Mouse (Mus musculus): ENCODE measurements around the gene Stag1. TPM values are rescaled to one million over a fixed set of nuclear protein-coding genes. Genes with fewer than 3 reads are reported as not detected.

The Stag1 gene
- total RNA-seq, 2 experiments from 2014 or later: 26.1 to 28.4 TPM

DNA sequence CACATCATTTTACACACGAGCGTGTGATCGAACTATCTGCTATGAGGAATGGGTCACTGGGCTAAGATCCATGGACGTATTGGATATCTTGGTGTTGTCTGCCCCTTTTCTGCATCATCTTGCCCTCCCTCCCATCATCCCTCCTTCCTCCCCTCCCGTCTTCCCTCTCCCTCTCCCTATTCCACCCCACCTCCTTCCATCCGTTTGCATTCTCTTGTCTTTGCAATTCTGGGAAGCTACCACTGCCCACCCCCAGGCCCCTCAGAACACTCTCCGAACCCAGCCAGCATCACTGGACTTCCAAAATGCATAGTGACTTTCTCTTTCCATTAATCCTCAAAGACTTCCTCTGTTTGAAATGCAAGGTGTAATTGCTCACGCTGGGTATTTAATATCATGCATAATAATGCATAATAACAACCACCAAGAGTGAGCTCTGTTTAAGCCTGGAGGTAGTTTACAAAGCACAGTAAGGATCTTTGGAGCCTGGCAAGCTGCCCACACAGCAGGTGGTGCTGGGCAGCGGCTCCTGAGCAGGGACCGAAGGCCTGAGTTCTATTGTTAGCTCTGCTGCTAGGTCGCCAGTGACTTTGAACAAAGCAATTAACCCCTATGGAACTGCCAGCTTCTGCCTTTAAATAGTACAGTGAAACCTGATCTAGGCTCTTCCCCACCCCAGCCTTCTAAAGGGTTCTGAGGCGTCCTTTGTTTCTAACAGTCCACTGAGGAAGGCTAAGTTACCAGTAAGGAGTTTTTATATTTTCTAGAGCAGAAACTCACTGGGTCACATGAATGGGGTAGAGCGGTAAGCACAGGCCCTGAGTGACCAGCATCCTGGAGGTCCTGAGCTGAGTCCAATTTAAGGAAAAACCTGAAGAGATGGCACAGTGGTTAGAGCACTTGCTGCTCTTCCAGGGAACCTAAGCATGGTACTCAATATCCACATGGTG lies 15.8 kb upstream of the Stag1 start:
- TF ChIP-seq CTCF (IDR thresholded peaks at IDR 0.05): no peak
- Histone ChIP-seq H3K27ac (no peak overlapping the region), H3K4me3 (no peak overlapping the region)
- intact Hi-C loops (cut with DNase I): no loop called here
- DNase-seq: no peak

DNA sequence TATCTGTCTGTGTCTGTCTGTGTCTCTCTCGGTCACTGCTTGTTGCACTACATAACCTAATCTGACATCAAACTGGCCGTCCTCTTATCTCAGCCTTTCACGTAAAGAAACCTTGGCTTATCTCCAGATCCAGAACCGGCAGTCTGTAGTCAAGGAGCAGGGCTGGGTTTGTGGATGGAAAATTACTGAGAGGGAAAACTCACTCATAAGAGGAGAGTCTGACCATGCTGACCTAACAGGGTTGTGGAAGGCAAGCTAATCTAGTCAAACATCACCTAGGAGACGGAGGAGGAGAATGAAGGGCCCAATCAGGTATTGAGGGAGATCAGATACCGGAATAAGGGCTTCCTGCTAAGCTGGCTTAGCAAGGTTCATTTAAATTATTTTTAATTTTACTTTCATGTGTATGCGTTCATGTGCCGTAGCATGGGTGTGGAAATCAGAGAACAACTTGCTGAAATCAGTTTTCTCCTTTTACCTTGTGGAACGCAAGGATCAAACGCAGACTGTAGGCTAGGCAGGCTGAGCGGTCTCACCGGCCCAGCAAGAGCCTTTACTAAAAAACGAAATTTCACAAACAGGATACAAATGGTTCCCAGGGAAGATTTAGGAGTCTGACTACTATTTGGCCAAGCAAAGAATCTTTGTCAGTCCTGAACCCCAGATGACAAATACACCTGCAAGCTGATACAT lies 14.6 kb upstream of the Stag1 start:
- no peak overlapping the region for H3K27ac ChIP-seq
- intact Hi-C loops (cut with DNase I): no loop called here

DNA sequence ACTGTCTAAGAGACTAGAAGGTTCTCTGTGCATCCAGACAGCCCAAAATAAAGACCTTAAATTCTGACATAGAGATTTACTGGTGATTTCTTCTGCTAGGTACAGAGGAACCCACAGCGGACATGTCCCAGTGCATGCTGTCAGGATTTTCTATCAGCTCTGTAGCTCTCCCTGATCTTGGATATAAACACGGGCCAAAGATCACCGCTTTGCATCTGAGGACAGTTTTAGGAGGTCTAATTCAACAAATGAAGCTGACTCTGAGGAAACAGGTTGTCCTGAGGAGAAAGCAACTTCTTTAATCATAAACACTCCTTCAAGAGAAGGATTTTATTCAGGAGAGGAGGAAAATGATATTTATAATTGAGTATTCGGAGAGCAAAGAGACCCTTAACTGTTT lies 13.6 kb upstream of the Stag1 start:
- DNase-seq: no peak
- Histone ChIP-seq H3K27ac (no peak overlapping the region), H3K4me3 (no peak overlapping the region)
- TF ChIP-seq CTCF (IDR thresholded peaks at IDR 0.05): no peak
- intact Hi-C loops (cut with DNase I): no loop called here

More for the DNA sequence above, 14.6 kb upstream of the Stag1 start:
- DNase-seq: no peak
- no peak overlapping the region for H3K4me3 ChIP-seq
- no peak for TF ChIP-seq CTCF (IDR thresholded peaks at IDR 0.05)

DNA sequence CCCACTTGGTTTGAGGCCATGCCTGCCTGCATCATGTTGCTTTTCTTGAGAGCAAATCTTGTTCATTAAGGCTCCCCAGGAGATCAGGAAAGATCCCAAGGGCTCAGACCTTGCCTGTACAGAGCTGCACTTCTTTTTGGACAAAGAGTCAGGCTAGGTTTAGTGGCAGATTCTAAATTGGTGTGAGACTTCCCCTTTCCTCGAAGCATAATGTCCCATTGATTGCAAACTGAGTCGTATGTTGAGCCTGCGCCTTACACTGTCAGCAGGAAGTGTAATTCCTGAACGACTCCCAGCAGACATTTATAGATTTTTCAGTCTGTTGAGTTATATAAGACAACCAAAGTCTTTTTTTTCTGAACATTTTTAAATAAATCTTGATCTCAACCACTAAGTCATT lies 7.1 kb upstream of the Stag1 start:
- no peak for TF ChIP-seq CTCF (IDR thresholded peaks at IDR 0.05)
- intact Hi-C loops (cut with DNase I): no loop called here
- no peak for DNase-seq
- no peak overlapping the region for H3K4me3 ChIP-seq
- no peak overlapping the region for H3K27ac ChIP-seq

DNA sequence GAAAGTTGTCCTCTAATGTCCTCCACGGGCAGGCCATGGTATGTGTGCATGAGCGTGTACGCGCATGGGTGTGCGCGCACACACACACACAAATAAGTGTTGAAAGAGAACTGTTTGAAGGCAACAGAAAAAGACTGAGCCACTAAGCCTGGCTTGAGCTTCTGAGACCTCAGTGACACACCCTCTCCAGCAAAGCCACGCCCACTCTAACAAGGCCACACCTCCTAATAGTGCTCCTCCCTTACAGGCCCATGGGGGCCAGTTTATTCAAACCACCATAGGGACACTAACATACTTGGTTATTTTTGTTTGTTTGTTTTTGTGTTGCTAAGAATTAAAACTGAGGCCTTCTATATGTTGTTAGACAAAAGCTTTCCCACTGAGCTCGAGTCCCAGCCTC lies 1.3 kb upstream of the Stag1 start:
- intact Hi-C loops (cut with DNase I): no loop called here
- Histone ChIP-seq H3K27ac (no peak overlapping the region), H3K4me3 (no peak overlapping the region)
- no peak for TF ChIP-seq CTCF (IDR thresholded peaks at IDR 0.05)
- no peak for DNase-seq

DNA sequence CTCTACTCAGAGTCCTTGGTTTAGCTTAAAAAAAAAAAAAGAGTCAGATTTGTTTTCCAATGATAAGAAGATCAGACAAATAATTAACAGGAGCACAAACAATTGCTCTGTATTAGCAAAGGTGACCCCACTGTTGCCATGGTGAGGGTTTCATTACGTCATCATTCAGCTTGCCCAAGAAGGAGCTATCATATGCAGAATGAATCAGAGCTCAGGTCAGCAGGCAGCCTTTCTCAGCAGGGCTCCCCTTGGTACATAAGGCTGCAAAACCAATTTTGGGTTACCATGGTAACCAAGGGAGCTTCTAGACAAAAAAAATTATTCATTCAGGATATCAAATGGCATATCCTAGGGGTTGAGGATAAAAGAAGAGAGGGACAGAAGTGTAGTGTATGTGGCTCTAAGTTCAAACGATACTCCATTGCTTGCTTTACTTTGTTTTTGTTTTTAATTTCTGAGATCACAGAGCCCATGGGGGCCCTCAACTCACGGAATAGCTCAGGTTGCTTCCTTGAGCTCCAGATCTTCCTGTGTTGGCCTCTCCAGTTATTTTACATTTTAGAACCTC lies 2.2 kb downstream of the Stag1 start:
- intact Hi-C loops (cut with DNase I): no loop called here
- H3K4me3 ChIP-seq: no peak overlapping the region
- TF ChIP-seq CTCF (IDR thresholded peaks at IDR 0.05): no peak
- no peak overlapping the region for H3K27ac ChIP-seq
- DNase-seq: no peak

DNA sequence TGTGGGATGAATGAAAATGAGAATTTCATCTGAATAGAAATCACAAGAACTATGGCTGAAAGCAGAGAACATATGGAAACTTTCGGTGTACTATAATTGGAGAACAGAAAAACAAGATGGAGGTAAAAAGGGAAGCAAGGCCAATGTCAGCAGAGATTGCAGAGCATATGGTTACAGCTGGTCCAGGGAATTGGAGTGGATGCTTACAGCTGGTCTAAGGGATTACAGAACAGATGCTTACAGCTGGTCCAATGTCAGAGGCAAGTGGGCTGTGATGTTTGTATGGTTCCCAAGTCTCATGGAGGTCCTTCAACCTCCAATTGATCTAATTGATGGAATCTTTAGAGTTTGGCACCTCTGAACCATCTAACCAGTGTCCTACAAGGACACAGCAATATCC lies 4.5 kb downstream of the Stag1 start:
- intact Hi-C loops (cut with DNase I): no loop called here

DNA sequence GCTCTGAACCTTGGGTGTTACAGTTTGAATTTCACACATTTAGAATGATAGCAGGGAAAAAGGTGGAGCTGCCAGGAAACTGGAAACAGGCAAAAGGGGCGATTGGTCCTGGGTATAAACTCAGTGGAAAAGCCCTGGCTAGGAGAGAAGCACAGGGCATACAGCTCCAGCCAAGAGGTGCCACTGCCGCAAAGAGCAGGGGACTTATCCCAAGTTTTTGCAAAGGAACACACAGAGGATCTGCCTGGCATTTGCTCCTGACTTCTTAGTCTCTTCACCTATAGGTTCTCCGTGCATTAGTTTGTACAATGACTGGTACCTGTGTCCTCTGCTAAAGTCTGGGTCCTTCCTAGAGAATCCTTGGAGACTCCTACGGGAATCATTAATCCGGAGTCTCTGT lies 5.6 kb downstream of the Stag1 start:
- TF ChIP-seq CTCF (IDR thresholded peaks at IDR 0.05): no peak
- intact Hi-C loops (cut with DNase I): no loop called here
- Histone ChIP-seq H3K27ac (no peak overlapping the region), H3K4me3 (no peak overlapping the region)
- no peak for DNase-seq

More for the DNA sequence above, 4.5 kb downstream of the Stag1 start:
- no peak for TF ChIP-seq CTCF (IDR thresholded peaks at IDR 0.05)
- Histone ChIP-seq H3K4me3 (no peak overlapping the region), H3K27ac (no peak overlapping the region)
- no peak for DNase-seq

DNA sequence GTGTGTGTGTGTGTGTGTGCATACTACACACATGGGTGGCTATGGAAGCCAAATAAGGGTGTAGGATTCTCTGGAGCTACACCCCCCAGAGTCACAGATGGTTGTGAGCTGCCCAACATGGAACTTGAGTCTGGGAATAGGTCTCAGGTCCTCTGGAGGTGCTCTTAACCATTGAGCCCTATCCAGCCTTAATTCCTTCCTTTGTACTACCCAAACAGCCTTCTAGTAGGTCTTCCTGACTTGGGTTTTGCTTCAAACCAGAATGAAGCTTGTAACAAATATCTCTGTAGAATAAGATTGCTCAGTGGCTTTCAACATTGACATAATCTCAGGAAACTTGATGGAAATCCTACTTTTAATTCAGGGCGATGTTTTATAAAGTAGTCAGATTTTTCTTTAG lies 7.9 kb downstream of the Stag1 start:
- intact Hi-C loops (cut with DNase I): no loop called here
- Histone ChIP-seq H3K4me3 (no peak overlapping the region), H3K27ac (0 out of 2 replicates have a peak overlapping the region, but pooled peaks have one; percentile 17)
- no peak for DNase-seq
- TF ChIP-seq CTCF (IDR thresholded peaks at IDR 0.05): no peak

DNA sequence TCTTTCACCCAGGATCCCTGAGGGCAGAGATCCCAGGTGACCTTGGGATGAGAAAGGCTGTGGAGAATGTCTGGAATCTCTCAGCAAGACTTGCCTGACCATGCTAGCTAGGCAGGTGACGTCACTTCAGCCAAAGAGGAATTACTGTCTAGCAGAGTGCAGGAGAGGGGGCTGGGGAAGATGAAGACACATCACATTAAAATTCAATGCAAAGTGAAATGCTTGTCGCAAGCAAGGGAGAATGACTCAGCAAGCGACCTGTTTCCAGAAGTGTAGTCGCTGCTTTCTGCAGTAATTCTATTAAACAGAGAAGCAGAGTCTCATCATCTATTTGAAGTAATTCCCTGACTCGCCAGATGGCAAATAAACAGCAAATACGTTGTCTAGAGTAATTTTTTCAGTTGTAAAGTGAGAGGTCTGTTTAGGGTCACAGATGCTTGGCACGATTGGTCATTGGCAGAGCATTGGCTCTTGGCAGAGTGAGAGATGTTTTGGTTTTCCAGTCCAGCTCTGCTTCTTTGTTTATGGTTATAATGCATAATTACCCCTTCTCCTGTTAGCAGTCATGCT lies 8.5 kb downstream of the Stag1 start:
- 0 out of 2 replicates have a peak overlapping the region, but pooled peaks have one; percentile 17 for H3K27ac ChIP-seq
- intact Hi-C loops (cut with DNase I): no loop called here
- peak overlapping the region; percentile 6; the same call in 1 of the 2 replicates for H3K4me3 ChIP-seq
- no peak for TF ChIP-seq CTCF (IDR thresholded peaks at IDR 0.05)
- DNase-seq: no peak

DNA sequence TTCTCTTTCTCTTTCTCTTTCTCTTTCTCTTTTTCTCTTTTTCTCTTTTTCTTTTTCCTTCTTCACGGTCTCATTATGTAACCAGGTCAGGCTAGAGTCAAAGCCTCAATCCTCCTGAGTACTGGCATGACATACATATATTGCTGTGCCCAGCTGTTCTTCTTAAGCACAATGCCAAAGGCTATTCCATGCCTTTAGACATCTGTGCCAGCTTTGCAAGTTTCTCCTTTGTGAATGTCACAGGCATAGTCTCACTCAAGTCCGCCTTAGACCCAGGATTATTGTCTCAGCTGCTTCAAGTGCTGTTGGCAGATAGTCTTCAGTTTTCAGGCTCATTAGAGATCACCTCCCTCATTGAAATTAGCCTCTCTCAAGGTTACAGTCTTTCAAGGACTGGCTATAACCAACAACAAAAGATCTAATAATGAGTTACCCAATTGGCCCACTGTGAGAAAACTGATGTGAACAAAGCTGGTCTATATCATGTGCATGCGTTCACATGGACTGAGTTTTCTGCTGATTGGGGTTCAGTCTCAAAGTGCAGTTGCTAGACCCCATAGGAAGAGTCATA lies 16.0 kb downstream of the Stag1 start:
- TF ChIP-seq CTCF (IDR thresholded peaks at IDR 0.05): no peak
- Histone ChIP-seq H3K4me3 (no peak overlapping the region), H3K27ac (no peak overlapping the region)
- DNase-seq: no peak
- intact Hi-C loops (cut with DNase I): no loop called here

DNA sequence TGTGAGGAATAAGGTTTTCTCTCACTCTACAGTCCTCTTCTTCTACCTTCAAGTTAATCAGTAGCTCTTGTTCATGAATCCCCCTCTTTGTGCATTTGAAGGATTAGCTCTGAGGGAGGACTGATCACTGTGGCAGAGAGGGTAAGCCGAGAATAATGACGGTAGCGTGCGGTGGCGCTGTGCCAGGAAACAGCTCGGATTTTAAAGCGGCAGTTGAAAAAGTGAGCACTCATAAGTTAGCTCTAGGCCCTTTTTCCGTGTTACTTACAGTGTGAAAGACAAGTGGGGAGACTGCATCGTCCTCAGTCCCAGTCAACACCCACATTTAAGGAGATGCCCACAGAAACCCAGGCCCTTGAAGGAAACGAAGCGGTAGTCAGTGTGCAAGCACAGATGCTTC lies 19.3 kb downstream of the Stag1 start:
- no peak overlapping the region for H3K27ac ChIP-seq
- DNase-seq: peak; percentile 30
- peak overlapping the region; percentile 36 for H3K4me3 ChIP-seq
- TF ChIP-seq CTCF (IDR thresholded peaks at IDR 0.05): no peak
- intact Hi-C loops (cut with DNase I): no loop called here

Data from gastrocnemius, adult 2 months (tissue).